Mouse (Mus musculus): ENCODE measurements around the gene Rubcn. TPM values are rescaled to one million over a fixed set of nuclear protein-coding genes. Genes with fewer than 3 reads are reported as not detected.

The Rubcn gene
- total RNA-seq, 2 experiments from 2014 or later, result 7.9 to 13.0 TPM

- no peak for ATAC-seq (replicated peaks; ENCODE audit: low FRiP score, poor library complexity, severe bottlenecking)
Measured at GRCm38 (mm10) chr16:32783324-32784062, 94.1 kb downstream of the Rubcn start.

GRCm38 (mm10) chr16:32778956-32779355, 98.6 kb downstream of the Rubcn start:
- no peak for ATAC-seq (replicated peaks; ENCODE audit: low FRiP score, poor library complexity, severe bottlenecking)

GRCm38 (mm10) chr16:32776676-32777075, 100.9 kb downstream of the Rubcn start:
- ATAC-seq (replicated peaks; ENCODE audit: low FRiP score, poor library complexity, severe bottlenecking), result no peak

Other genes starting within 250 kb of the Rubcn start
- 124 and 134 TPM in 2 replicates for gene Tnk2, start 233.9 kb downstream of the Rubcn start, total RNA-seq (2015; ENCODE audit: low replicate concordance)
- gene Tnk2, start 233.9 kb downstream of the Rubcn start, total RNA-seq (2017; ENCODE audit: low replicate concordance), result 62.9 and 115 TPM in 2 replicates
- not detected in 2 replicates for gene Muc4, start 141.9 kb downstream of the Rubcn start, total RNA-seq (2015; ENCODE audit: low replicate concordance)
- not detected in 2 replicates for gene Muc4, start 141.9 kb downstream of the Rubcn start, total RNA-seq (2017; ENCODE audit: low replicate concordance)
- gene Muc20, start 80.3 kb downstream of the Rubcn start, total RNA-seq (2015; ENCODE audit: low replicate concordance), result not detected in 2 replicates
- not detected in 2 replicates for gene Muc20, start 80.3 kb downstream of the Rubcn start, total RNA-seq (2017; ENCODE audit: low replicate concordance)
- not detected in 2 replicates for gene Smbd1, start 67.3 kb downstream of the Rubcn start, total RNA-seq (2015; ENCODE audit: low replicate concordance)
- not detected in 2 replicates for gene Smbd1, start 67.3 kb downstream of the Rubcn start, total RNA-seq (2017; ENCODE audit: low replicate concordance)
- 5.8 and 11.3 TPM in 2 replicates for gene Fyttd1, start 266 bp downstream of the Rubcn start, total RNA-seq (2015; ENCODE audit: low replicate concordance)
- gene Fyttd1, start 266 bp downstream of the Rubcn start, total RNA-seq (2017; ENCODE audit: low replicate concordance), result 7.4 and 19.7 TPM in 2 replicates
- 12.6 and 17.6 TPM in 2 replicates for gene Lrch3, start 36.3 kb upstream of the Rubcn start, total RNA-seq (2015; ENCODE audit: low replicate concordance)
- gene Lrch3, start 36.3 kb upstream of the Rubcn start, total RNA-seq (2017; ENCODE audit: low replicate concordance), result 19.9 and 22.3 TPM in 2 replicates
- gene Iqcg, start 178.5 kb upstream of the Rubcn start, total RNA-seq (2015; ENCODE audit: low replicate concordance), result not detected in 2 replicates
- gene Iqcg, start 178.5 kb upstream of the Rubcn start, total RNA-seq (2017; ENCODE audit: low replicate concordance), result under 0.01 TPM in 1 of 2 replicates, not detected in the other
- 809 and 822 TPM in 2 replicates for gene Rpl35a, start 178.7 kb upstream of the Rubcn start, total RNA-seq (2015; ENCODE audit: low replicate concordance)
- gene Rpl35a, start 178.7 kb upstream of the Rubcn start, total RNA-seq (2017; ENCODE audit: low replicate concordance), result 235 and 511 TPM in 2 replicates
- 3.2 and 15.1 TPM in 2 replicates for gene Lmln, start 184.8 kb upstream of the Rubcn start, total RNA-seq (2015; ENCODE audit: low replicate concordance)
- 1.2 and 3.8 TPM in 2 replicates for gene Lmln, start 184.8 kb upstream of the Rubcn start, total RNA-seq (2017; ENCODE audit: low replicate concordance)

Measured in erythroid progenitor cell, adult 5-6 weeks (primary cell).